Mouse (Mus musculus): ENCODE data around the gene Ndufs6.

Ndufs6 gene

DNA sequence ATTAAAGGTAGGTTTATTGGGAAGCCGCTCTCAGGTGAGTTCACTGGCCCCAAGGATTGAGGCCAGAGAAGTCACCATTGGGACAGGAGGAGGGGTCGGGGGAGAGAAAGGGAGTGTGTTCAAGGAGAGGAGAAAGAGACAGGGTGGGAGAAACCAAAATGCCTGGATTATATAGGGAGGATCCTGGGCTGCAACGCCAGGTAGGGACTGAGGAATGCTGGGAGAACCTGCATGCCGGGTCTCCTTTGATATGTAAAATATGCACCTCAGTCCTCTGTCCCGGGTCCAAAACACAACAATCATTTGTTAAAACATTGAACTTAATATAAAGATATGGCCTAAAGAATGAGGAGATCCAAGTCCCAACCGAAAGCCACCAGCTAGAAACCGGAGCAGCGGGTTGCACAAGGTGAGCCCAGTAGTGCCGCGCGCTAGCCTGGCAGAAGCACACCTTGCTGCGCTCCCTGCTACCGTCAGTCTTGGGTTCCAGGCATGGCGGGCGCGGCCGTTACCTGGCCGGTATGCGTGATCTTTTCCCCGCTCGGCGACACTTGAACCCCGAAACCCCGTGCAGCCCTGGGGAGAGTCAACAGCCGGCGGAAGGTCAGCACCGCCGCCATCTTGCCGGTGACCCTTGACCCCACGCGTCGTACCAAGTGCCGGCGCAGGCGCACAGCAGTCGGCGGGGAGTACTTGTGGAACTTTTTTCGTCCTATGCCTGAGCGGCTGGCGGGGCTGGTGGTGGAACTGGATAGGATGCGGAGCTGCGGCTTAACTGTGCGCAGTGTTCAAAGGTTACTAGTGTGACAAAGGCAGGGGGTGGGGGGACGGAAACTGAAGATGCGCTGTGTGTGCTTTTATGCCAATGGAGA lies at the start of gene Ndufs6, which contains the start of gene Mrpl36:
Gene Ndufs6, minus strand, starts transcription at position 716 of the 872 bp plus-strand sequence.
Gene Mrpl36, plus strand, starts transcription at position 687 of the 872 bp plus-strand sequence.
- 2% methylated on average over 45 of the region's 45 CpGs for WGBS

DNA sequence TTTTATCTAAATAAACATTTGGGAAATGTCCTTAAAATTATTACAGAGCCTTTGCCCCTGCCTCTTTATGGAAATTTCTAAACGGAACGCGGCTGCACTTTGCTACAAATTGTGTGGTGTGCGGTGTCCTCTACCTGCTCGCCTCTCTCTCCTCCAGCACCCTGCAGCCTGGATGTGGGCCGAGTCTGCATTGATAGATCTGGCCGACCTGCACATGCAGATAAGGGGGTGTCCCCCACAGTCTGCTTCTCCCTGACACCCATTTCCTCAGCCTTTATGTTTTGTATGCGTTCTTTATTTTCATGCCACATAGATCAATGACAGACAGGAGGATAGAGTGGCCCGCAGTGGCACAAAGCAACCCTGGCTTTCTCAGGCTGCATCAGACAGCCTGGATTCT lies 49.3 kb upstream of the Ndufs6 start:
- 91% methylated on average over 9 of the region's 9 CpGs for WGBS

DNA sequence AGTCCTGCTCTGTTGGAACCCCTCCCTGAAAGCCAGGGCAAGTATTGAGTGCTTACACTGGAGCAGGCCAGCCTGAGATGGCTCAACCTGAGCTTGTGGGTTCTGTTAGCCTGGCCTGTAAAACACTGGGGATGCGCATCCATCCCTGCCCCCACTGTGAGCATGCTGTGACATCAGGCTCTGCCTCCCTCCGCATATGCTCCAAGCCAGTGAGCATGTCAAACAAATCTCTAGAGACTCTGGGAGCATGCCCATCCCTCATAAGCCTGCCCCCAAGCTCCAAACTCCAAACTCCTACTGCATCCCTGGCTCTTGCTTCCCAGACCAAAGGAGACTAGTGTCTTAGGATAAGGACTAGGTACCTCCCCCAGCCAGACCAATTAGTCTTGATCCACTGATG lies 46.3 kb upstream of the Ndufs6 start:
- 84% methylated on average over 2 of the region's 2 CpGs for WGBS

DNA sequence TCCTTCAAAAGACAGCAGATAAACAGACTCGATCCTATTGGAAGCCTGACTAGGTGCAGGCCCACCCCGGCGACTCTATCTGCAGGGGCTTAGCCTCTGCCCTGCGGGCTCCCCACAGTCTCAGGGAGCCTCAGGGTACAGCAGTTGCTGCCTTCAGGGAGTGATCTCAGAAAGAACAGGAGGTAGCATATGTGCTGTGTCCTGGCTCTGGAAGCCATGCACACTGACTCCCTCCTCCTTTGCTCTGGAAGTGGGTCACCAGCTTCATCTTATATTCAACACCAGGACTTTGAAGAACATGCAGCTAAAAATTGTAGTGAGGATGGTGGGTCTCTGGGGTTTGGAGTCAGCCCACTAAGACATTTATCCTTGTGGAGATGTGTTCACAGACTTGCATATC lies 45.0 kb upstream of the Ndufs6 start:
- WGBS, result 68% methylated on average over 4 of the region's 4 CpGs

DNA sequence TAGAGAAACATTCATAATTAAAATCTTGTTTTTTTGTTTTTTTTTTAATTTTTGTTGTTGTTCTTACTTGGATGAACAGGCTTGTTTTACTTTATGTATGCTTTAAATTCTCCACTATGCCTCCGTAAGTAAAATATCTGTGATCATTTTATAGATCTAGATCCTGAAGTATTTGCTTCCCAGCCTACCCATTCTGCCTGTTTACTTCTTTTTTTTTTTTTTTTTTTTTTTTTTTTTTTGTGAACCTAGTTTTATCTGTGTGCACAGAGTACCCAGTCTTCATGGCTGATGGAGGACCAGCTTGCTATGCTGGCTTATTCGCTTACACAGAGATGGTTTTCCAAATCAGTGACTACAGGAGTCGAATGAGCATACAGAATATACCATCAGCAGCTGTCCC lies 28.8 kb upstream of the Ndufs6 start:
- 86% methylated on average over 3 of the region's 3 CpGs for WGBS

DNA sequence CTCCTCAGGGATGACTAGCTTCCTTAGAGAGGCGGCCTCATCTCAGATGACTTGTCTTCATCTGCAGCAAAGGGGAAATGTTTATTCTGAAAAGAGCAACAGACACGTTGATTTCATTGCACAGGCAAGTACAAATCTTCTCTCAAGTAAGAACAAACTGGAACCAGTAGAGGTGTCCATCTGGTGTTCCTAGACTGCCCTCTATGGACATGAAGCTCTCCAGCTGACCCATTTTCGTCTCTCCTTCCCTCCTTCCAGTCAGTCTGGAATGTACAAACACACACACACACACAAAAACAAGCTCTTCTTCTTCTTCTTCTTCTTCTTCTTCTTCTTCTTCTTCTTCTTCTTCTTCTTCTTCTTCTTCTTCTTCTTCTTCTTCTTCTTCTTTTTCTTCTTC lies 23.6 kb upstream of the Ndufs6 start:
- 68% methylated on average over 3 of the region's 3 CpGs for WGBS

DNA sequence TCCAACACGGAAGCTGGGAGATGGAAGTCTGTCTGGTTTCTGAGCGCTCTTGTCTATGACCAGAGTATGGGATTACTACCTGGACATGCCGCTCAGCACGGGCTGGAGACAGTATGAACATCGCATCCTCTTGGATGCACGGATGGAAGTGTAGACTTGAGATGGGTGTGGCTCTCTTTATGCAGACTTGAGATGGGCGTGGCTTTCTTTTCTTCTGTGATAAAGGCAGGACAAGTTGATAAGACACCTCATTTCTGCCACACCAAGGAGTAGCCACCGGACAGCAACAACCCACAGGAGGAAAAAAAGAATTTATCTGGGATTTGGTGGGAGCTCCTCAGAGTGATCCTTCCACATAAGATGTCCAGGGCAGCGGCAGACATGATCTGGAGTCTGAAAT lies 22.4 kb upstream of the Ndufs6 start:
- 87% methylated on average over 9 of the region's 9 CpGs for WGBS

DNA sequence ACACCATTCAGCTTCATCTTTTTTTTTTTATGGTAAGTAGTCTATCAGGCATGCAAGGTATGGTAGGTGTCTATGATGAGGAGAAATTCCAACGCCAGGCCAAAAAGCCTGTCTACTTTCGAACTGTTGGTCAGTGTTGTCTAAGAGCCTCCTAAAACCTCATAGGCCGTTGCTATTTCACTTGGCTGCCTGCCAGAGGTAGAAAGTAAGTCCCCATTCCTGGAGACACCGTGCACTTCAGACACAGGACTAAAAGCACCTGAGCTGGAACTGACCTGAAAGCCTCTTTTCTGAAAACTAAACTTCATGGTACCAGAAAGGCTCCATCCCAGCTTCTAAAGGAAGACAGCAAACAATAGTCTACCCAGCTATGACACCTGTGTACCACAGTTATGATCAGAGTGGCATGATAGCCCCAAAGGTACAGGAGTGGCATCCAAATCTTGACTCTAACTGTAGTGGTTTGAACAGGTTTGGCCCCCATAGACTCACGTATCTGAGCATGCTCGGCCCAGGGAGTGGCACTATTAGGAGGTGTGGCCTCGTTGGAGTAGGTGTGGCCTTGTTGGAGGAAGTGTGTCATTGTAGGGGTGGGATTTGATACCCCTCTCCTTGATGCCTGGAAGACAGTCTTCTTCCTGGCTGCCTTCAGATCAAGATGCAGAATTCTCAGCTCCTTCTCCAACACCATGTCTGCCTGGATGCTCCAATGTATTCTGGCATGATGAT lies 19.7 kb upstream of the Ndufs6 start:
- 83% methylated on average over 7 of the region's 7 CpGs for WGBS

DNA sequence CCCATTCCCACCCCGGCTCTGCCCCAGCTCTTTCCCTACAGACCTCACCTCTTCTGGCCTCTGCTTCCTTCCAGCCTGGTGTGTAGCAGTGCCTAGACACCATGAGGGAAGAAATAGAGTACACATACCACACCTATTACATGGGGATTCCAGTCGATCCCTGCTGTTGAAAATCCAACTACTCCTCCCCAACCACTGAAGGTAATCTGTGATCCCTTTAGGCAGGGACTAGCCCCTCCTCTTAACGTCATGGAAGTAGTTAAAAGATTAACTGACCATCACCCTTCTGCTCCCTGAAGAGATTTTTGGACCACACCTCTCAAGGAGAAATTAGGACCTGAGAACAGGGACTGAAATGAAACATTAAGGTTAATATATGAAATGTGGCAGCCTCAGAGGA lies 18.8 kb upstream of the Ndufs6 start:
- WGBS, result 85% methylated on average over 3 of the region's 3 CpGs

DNA sequence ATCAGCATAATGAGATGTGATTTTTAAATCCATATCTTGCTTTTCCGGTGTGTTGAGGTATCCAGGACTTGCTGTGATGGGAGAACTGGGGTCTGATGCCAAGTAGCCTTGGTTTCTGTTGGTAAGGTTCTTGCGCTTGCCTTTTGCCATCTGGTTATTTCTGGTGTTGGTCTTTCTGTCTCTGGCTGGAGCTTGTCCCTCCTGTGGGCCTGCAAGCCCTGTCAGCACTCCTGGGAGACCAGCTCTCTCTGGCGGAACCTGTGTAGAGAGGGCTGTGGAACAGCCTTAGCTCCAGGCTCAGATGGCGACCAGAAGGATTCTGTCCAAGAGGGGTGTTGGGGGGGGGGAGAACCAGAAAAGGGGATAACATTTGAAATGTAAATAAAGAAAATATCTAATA lies 18.4 kb upstream of the Ndufs6 start:
- 80% methylated on average over 4 of the region's 4 CpGs for WGBS

DNA sequence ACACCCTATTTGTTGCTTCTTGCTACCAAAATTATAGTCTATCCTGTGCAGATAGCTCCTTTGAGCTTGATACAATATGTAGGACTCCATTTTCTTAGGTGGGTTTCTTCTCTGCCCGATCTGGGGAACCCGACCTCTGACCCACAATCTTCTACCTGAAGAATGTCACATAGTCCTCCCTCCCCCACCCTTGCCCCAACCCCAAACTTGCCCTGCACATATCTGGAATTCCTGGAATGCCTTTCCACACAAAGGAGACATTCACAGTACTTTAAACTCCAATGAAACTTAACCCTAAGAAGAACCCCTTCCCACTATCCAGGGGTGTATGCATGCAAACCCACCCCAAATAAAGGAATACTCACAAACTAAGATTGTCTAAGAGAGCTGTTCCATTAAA lies 17.8 kb upstream of the Ndufs6 start:
- 41% methylated on average over 2 of the region's 2 CpGs for WGBS

DNA sequence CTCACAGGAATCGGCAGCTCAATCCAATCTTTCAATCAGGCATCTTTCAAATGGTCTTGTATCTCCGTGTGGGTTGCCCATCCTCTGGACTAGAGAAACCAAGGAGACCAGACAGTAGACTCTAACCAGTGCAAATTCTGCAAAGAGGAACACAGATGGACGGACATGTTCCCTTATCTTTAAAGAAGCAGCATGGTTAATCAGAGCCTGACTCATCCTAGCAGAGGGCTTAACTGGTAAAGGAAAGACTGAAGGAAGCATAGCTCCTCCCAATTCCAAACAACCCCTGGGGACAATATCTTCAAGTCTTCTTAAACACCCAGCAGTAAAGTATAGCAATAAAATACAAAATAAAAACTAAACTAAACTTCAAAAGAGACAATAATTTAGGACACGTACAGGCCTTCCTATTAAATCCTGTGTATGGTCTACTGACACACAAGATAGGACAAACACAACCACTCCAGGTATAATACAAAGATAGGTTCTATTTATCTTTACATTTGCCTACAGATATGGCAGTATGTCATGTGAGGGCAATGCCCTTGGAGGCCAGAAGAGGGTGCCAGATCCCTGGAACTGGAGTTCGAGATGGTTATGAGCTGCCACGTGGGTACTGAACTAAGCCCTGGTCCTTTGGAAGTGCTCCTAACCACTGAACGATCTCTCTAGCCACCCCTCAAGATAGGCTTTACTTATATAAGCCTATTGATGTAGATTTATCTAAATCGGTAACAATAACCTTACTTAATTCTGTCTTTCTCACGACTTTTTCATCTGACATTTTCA lies 17.0 kb upstream of the Ndufs6 start:
- 78% methylated on average over 9 of the region's 9 CpGs for WGBS

DNA sequence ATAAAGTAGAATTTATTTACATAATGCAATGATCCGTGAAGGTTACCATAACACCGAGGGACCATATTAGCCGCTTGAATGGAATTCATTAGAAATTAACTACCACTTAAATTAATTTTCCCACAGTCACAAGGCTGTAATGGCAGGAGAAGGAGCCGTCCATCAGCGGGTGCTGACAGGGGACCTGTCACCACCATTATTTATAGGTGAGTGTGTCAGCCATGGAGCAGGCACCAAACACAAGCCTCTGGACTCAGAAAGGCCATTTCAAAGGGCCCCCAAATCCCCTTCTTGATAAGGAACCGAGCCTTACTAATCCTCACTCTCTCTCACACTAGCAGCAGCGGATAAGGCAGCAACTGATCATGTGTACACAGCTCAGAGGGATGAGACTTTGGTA lies 8.4 kb upstream of the Ndufs6 start:
- 53% methylated on average over 7 of the region's 7 CpGs for WGBS

DNA sequence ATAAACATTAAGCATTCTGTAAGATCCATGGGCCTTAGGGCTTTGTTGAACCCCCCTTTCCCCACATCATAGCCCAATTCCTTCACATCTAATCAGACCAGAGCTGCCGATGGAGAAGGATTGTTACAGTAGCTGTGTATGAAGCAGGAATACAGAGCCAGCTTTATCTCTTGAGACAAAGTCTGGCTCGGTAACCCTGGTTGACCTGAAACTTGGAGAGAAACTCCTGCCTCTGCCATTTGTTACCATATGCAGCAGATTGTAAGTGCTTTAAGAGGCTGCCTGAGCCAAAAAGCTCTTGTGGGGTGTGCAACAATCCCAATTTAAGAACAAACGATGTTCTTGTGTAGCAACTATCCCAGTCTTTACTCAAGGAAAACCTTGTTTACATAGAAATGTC lies 3.4 kb upstream of the Ndufs6 start:
- 35% methylated on average over 3 of the region's 3 CpGs for WGBS

DNA sequence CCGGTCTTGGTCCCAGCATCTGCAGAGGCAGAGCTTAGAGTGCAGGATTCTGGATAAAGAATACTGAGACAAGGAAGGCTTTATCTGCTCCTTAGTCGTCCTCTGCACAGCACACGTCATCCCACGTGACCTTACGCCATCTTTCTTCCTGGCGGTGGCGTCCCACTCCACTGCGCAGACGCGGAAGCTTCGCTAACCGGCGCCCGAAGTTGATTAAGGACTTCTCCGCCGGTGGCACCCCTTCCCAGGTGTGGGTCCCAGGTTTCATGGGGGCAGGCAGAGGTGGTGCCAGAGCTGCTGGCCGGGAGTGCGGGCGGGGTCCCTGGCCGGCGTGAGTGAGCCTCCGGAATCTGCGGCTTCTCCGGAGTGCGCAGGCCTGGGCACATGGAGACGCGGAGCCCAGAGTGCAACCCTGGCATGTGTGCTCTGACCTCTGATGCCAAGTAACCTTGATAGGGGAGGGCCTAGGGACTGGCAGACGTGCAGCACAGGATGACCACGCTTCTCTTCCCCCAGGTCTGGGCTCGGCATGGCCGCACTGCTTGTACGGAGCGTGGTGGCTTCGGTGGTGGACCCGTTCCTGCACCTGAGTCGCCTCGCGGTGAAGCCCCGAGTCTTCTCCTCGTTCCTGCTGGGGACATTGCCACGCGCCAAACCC lies 2.6 kb upstream of the Ndufs6 start:
- under 1% methylated on average over 42 of the region's 42 CpGs for WGBS

DNA sequence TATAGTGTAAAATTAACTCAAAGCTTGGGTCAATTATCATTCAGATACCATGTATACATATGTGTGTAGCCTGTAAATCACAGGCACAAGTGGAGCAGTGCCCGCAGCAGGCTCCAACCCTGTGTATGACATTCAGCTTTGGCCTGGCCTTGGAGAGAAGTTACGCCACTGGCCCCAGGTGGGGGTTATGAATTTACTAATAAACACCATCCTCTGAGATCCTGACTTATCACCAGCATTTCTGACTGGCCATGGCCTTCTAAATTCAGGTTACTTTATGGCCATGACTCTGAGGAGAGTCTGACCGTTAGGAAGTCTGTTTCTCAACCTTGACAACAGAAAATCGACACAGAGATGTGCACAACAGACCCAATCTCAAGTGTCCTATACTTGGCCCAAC lies 4.9 kb downstream of the Ndufs6 start:
- WGBS, result 96% methylated on average over 4 of the region's 4 CpGs

DNA sequence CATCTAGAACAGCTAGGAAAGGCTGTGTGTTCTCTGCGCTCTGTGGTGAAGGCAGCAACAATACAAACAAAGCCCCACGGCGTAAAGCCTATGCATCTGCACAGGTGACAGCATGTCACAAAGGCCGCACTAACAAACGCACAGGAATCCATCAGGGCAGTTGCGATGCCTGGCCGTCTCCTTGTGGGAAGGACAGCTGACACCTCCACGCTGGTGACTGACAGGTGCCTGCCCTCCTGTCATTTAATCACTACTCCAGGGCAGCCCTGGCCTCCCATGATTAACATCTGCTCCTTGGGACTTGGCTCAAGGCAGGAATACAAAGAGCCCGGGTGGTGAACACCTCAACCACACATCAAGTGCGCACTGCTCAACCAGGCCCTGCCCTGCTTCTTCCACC lies 5.7 kb downstream of the Ndufs6 start:
- WGBS, result 91% methylated on average over 10 of the region's 10 CpGs

DNA sequence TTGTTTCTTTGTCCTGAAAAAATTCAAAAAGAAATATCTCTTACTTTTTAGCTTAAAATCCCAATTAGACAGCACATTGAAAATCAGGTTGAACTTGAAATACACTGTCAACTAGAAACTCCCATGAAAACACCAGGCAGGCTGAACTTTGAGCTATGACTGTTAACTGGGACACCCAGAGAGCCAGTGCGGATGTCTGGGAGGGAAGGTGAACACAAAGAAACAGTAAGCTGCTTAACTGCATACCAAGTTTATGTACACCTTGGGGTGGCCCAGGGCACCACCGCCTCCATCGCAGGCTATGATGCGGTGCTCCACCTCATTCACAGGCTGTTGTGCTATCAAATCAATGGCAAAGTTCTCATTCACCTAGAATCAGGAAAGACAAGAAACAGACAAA lies 8.3 kb downstream of the Ndufs6 start:
- 96% methylated on average over 4 of the region's 4 CpGs for WGBS

DNA sequence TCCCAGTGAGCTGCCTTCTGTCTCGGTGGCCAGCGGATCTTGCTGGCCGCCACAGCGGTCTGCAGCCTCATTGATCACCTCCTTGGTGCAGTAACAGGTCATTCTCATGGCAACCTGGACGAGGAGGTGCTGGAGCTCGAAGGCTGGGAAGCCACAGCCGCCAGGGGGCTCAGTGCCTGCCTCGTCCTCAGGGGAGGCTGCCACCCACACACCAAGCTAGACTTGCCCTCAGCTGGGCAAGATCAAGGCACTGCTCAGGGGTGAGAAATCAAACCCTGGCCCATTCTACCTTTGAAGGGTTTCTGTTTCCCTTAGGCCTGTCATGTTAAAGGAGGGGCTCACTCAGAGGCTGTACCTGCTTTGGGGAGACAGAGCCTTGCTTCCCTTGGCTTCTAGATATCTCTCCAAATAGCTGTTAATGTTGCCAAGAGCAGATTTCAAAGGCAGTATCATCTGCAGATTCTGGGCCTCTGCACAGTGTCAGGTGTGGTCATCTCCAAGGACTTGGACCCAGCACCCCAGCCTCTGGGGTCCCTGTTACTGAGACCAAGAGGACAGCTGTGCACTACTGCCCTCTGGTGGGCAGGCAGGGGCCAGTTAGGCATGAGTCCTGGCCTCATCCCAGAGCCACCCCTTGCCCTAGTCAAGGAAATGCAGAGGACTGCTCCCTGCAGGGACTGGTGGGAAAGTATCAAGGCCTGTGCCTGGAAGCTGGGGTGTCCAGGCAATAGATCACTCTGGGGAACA lies 18.0 kb downstream of the Ndufs6 start:
- 43% methylated on average over 8 of the region's 8 CpGs for WGBS

DNA sequence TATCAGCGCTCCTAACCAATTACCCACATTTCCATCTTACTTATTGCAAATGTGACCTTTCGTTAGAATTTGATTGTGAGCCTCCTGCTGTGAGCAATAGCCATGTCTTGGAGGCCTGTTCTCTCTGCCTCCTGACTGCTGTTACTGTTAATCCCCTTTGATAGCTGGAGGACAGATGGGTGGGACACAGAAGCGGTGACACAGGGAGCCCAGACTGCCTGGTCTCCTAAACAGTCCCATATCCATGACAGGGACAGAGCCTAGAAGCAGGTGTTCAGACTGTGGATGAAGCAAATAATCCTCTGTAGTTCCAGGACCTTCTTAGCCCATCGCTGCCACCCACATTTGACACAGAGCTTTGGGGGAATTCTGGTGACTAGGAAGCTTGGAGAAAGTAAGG lies 21.9 kb downstream of the Ndufs6 start:
- WGBS, result 82% methylated on average over 4 of the region's 4 CpGs

DNA sequence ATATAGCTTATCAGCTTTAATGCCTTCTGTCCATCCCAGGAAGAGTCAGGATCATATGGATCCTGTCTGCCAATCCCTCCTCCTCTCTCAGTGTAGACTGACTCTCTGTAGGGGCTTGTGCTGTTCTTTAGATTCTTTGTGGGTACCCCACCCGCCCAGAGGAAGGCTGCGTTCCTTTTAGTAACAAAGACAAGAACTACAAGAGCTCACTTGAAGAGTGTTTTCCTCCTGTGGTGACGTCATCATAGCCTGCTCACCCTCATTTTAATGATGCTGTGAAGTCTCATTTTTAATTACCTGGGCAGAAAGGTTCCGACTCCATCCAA lies 22.3 kb downstream of the Ndufs6 start:
- 74% methylated on average over 4 of the region's 4 CpGs for WGBS

Measured in cerebral cortex, adult 2 months (tissue).